Mouse (Mus musculus): ENCODE measurements around the gene Chst8. TPM values are rescaled to one million over a fixed set of nuclear protein-coding genes. Genes with fewer than 3 reads are reported as not detected.

Gene Chst8
- total RNA-seq, 2 experiments from 2014 or later = 20.9 to 22.0 TPM

DNA sequence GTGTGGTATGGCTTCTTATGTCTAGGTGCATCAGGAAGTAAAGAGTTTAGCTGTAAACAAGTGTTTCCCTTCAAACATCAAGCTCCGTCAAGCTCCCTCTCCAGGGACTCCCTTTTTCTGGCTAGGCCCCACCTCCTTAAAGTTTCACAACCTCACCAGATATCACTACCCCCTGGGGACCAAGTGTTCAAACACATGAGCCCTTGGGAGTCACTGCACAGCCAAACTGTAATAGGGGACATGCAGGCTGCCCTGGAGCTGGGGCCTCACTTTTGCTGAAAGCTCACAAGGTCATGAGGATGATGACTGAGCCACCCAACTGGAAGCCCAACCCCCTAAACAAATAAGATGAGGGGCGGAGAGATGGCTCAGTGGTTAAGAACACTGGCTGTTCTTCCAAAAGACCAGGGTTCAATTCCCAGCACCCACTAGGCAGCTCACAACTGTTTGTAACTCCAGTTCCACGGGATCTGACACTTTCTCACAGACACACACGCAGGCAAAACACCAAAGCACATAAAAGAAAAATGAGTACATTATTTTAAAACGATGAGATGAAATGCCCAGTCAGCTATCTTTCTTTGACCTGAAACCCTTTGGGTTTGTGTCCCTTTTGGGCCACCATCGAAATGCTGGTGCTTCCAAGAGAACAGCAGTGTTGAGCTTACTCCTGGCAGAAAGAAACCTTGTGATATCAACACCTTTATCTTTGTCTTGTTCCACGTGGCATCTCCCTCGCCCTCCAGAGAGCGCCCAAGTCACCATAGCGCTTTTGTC, 179.4 kb downstream of the Chst8 start:
- H3K27ac ChIP-seq = no peak overlapping the region
- TF ChIP-seq CTCF (IDR thresholded peaks at IDR 0.05) = no peak
- no peak for DNase-seq (ENCODE audit: extremely low spot score in 1 of 2, low spot score in 2 of 2)
- intact Hi-C loops (cut with DNase I) = no loop called here
- H3K4me3 ChIP-seq = no peak overlapping the region

DNA sequence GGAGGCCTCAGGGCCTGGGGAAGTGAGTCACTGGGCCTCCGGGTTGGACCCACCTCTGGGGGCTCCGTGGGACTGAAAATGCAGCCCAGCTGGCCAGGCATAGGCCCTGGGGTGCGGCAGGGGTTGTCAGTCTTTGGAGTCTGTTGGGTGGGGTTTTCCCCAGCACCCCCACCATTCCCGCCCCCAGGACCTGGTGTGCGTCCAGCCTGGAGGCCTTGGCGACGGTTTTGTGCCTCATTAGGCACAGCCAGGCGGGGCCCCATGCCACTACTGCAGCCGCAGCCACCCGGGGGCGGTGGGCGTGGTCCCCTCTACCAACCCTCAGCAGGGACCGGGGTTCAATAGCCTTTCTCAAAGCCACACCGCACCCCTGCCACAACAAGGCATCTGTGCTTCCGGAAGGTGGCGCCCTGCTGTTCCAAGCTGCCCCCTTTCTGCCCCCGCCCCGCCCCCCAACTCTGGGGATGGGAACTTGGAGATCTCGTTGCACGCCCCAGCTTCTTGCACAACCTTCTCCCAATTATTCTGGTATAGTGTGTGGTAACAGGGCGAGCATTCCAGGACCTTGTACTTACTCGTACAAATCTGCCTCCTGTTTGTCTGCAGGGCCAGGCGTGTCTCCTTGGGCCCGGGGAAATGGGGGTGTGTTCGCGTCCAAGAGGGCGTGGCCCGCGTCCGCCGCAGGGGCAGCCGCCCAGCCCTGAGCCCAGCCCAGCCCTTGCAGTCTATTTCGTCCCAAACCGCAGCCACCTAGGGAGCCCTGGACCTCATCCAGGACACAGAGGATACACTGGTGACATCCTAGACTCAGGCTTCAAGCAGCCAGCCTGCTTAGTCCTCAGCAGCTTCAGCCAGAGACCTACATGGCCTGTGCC, 182.1 kb downstream of the Chst8 start:
- Histone ChIP-seq H3K27ac (peak overlapping the region; percentile 45; the same call in 1 of the 2 replicates), H3K4me3 (peak overlapping the region; percentile 30)
- intact Hi-C loops (cut with DNase I) = no loop called here
- peak; percentile 38 for TF ChIP-seq CTCF (IDR thresholded peaks at IDR 0.05)
- DNase-seq (ENCODE audit: extremely low spot score in 1 of 2, low spot score in 2 of 2) = peak; percentile 38 to 46

DNA sequence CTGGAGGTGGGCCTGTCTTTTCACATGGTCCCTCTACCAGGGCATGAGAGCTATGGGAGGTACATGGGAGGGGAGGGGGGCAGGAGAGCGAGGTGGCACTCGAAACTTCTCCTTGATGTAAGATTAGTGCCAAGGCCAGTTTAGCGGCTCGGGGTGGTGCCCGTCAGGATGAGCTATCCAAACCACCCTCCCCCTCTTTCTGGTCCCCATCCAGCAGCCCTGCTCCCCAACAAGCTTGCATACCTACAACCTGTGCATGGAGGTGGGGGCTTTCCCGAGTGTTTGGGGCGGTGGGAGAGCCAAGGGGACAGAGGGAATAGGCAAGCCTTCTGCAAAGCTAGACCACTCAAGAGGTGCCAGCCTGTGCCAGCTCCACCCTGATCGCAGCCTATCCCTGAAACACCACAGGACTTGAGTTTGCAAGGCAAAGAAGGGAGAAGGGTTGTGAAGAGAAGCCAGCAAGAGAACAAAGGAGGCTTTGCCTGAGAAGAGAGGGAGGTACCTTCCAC, 182.8 kb downstream of the Chst8 start:
- intact Hi-C loops (cut with DNase I) = no loop called here
- Histone ChIP-seq H3K4me3 (no peak overlapping the region; the same call in 1 of the 2 replicates), H3K27ac (peak overlapping the region; percentile 45; the same call in 1 of the 2 replicates)
- TF ChIP-seq CTCF (IDR thresholded peaks at IDR 0.05) = no peak
- DNase-seq (ENCODE audit: extremely low spot score in 1 of 2, low spot score in 2 of 2) = no peak

Other genes with a start within 250 kb of the Chst8 start
- 10 to 100 TPM; 12.2 to 12.4 TPM for gene Kctd15, start 156.0 kb downstream of the Chst8 start, total RNA-seq (2021)
- 10 to 100 TPM; 28.9 to 30.1 TPM for gene Pepd, start 99.7 kb upstream of the Chst8 start, total RNA-seq (2021)
- gene Cebpg, start 243.9 kb upstream of the Chst8 start, total RNA-seq (2021) = 10 to 100 TPM; 34.3 to 38.4 TPM